Mouse (Mus musculus): Measurements from ENCODE around the gene Hipk4.

The Hipk4 gene

DNA sequence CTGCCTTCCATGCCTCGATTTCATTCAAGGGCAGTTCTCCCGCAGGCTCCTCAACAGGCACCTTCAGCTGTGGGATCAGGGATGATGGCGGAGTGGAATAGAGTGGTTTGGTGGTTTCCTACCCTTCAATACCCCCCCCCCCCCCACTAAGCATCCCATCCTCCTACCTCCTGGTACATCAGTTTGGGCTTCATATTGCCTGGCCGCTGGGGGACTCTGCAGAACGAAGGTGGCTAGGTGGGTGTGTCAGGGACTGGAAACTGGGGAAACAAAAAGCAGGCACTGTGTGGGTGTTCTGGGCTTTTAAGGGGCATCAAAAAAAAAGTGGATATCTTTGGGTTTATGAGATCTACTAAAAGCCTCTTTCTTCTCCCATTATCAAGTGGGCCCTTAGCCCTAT, 18.9 kb downstream of the Hipk4 start:
- no peak for DNase-seq

- DNase-seq: peak; percentile 98
Measured at GRCm38 (mm10) chr7:27542392-27543033, 19.4 kb downstream of the Hipk4 start.

DNA sequence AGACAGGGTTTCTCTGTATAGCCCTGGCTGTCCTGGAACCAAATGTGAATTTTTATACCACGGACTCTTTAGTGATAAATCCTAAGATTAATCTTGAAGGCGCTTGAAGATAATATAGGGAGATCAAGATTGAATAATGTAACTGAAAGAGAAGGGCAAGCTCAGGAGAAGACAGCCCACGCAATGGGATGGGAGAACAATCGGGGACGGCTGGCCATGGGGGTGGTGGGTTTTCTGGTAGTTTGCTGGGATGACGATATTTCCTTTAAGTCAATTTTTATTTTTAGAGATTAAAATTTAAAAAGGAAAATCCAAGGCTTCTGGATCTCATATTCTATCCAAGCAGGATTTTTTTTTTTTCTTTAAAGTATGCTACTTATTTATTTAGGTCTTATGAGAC, 20.0 kb downstream of the Hipk4 start:
- DNase-seq: no peak

DNA sequence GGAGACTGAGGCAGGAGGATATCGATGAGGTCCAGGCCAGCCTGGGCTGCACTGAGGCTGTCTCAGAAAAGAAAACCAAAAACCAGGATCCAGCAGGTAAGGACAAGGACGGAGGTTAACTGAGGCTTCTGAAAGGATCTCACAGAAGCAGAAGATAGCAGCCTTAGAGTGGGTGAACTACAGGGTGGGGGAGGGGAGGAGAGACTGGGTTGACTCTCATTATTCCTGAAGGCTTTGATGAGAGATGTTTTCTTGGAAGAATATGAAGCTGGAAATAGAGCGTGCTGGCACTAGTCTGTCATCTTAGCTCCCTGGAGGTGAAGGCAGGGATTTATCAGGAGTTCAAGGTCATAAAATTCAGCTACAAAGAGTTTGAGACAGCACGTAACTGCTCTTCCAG, 20.8 kb downstream of the Hipk4 start:
- DNase-seq: no peak

- no peak for DNase-seq
Measured at GRCm38 (mm10) chr7:27544675-27545370, 21.8 kb downstream of the Hipk4 start.

DNA sequence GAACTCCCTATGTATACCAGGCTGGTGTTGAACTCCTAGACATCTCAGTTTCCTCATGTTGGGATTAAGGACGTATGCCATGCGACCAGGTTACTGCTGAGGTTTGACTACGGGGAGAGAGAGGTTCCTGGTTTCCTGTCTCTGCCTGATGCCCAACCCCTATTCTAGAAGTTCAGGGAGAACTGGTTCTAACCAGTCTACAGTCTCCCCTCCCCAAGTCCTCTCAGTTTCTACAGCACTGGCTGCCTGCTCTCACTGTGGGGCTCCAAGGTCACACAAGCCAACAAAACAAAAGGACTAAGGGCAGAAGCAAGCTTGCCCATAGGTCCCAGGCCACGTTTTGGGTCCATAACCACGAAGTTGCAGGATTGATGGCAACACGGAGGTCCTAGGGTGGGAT, 26.5 kb downstream of the Hipk4 start:
- DNase-seq: no peak

DNA sequence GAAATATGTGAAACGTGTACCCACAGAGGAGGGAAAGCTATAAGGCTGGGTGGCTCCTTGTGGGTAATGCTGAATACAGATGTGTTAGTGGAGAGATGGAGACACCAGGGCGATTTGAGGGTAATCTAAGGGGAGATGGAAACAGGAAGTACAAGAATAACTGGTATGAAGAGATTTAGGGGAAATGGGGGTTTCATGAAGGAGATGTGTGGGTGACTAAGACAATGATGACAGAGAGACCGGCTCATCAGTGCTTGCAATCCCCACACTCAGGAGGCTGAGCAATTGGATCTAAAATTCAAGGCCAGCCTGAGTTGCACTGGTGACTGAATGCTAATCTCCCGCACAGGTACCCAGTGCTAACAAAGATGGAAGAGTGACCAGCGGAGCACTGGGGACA, 29.0 kb downstream of the Hipk4 start:
- DNase-seq: no peak

GRCm38 (mm10) chr7:27552931-27553513, 30.0 kb downstream of the Hipk4 start, which contains the start of the genes Pld3 and 2310022A10Rik:
TSS of gene Pld3 (minus strand) at chr7:27553218.
TSS of gene 2310022A10Rik (plus strand) at chr7:27553233.
- DNase-seq: peak; percentile 100

DNA sequence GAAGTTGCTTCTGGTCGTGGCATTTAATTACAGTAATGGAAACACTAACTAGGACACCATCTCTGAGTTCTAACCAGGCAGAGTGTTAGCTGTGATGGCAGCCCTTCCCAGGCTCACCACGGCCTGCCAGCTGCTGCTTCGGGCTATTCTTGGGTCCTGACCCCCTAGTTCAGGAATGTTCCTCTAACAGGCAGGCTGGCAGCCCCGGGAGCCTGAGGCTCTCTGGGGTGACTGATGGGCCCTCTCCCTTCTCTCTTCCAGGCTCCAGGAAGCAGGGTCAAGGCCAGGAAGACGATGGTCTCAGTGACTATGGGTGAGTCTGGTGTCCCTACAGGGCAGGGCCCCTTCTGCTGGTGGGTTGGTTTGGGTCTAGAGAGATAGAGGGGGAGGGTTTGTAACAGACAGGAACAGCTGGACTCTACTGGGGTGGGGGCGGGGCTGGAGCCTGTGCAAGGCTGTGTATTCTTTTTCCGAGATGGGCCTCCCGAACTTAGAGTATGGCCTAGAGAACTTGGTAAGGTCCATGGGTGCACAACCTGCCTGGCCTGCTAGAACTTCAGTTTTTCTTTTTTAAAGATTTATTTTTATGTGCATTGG, 37.3 kb downstream of the Hipk4 start:
- peak; percentile 97 for DNase-seq

DNA sequence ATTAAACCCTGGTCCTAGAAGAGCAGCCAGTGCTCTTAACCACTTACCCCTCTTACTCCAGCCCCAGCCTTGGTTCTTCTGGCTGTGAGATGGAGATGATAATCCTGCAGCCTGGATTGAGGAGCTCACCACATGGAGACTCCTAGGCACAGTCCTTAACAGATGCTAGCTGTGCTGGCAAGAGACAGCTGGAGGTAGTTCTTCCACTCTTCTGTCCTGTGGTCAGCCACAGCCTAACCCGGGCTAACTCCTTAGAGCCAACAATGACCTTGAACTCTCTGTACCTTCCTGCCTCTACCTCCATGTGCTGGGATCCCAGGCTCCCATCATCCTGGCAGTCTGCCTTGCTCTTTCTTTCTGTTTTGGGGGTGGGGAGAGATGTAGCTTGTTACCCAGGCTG, 37.9 kb downstream of the Hipk4 start:
- DNase-seq: no peak

- DNase-seq: peak; percentile 96
Measured at GRCm38 (mm10) chr7:27569580-27570224, 46.6 kb downstream of the Hipk4 start.

GRCm38 (mm10) chr7:27572133-27572532, 49.1 kb downstream of the Hipk4 start:
- DNase-seq: no peak

- DNase-seq: no peak
Measured at GRCm38 (mm10) chr7:27574124-27574880, 51.2 kb downstream of the Hipk4 start.

DNA sequence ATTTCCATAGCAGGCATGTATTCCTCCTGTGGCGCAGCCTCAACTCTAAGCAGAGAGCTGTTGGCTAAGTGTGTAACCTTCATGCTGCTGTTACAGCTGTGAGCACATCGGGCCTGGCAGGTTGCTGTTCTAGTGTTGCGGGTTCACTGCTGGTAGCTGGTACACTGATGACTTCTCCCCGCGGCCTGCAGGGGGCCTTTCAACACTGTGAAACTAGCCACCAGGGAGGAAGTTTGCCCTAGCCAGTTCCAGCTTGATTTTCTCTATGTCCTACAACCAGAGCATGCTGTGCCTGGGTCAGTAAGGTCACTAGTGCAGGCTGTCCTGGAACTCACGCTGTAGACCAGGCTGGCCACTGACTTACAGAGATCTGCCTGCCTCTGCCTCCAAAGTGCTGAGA, 53.8 kb downstream of the Hipk4 start:
- DNase-seq: no peak

DNA sequence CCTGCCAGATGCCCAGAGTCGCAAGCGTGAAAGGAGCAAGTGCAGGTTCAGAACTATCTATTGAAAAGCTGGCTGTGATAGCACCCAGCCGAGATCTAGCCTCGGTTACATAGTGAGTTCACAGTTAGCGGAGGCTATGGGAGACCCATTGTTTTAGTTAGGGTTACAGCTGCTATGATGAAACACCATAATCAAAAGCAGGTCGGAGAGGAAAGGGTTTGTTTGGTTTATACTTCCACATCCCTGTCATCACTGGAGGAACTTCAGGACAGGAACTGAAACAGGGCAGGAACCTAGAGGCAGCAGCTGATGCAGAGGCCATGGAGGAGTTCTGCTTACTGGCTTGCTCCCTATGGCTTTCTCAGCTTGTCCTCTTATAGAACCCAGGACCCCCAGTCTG, 54.5 kb downstream of the Hipk4 start:
- no peak for DNase-seq

GRCm38 (mm10) chr7:27578465-27578864, 55.4 kb downstream of the Hipk4 start:
- peak; percentile 93 for DNase-seq

DNA sequence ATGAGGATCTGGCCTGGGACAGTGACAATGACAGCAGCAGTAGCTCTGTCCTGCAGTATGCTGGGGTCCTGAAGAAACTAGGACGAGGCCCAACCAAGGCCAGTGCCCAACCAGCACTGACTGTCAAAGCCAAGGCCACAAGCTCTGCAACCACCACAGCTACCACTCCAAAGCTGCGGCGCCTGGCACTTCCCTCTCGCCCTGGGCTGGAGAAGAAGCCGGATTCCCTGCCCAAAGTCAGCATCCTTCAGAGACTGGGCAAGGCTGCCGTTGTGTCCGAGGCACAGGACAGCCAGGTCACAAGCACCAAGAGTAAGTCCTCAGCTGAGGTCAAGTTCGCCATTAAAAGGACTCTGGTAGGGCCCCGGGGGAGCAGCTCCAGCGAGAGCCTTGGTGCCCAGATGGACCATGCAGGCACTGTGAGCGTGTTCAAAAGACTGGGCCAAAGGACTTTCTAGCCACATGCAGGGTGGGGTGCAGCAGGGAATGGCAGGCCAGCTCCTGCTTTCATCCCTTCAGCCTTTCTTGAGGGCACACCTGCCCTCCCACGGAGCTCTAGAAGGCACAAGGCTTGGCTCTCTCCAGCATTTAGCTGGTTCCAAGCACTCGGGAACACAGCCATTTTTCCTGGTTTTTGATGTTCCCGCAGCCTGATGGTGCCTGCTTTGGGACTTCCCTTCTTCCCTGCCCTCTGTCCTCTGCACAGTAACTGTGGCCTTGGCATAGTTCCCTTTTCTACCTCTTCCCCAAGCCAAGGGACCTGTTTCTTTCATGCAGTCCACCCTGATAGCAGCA, 57.5 kb downstream of the Hipk4 start:
- DNase-seq: no peak
